Mouse (Mus musculus): Measurements from ENCODE around the gene Olfr1051.

GRCm38 (mm10) chr2:86240189-86240588, 38.7 kb downstream of the Olfr1051 start, which contains the start of gene Olfr1048:
- TF ChIP-seq CTCF (IDR thresholded peaks at IDR 0.05; ENCODE audit: low read depth) = no peak
- TF ChIP-seq EP300 (IDR thresholded peaks at IDR 0.05; ENCODE audit: low read depth) = no peak
